Mouse (Mus musculus): ENCODE measurements around the gene Nsg1.

The Nsg1 gene

DNA sequence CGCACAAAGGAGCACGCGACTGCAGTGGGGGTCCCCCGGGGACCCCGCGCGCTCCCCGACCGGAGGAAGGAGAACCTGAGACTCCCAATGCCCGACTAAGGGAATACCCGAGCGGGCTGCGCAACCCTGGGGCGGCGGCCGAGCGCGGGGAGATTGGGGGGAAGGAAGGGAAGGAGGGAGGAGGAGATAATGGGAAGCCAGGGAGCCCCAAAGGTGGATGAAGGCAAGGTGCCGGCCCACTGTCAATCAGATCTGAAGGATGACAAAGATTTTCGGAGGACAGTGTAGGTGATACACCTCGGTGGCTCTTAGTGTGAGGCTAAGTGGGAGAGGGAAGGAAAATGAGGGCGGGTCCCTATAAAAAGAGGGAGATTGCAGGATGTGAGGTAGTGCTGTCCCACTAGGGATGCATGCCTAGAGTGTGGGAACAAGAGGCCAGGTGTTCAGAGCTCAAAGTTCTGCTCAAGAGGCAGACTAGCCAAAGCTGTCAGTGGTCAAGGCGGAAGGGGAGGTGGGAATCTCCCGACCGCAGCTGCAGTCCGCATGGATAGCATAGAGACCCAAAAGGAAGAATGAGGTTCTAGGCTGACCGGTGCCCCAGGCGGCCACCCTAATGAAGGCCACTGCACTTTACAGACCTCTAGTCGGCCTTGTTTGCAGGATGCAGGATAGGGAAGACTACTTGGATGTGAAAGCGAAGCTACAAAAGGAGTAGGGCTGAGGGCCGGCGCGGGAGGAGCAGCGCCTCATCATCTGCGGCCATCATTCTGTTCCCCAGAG lies at the start of gene Nsg1:
TSS of gene Nsg1 (minus strand) at position 274 of the 780 bp plus-strand sequence.
- DNase-seq: peak in 1 of 2 experiments; percentile 37

DNA sequence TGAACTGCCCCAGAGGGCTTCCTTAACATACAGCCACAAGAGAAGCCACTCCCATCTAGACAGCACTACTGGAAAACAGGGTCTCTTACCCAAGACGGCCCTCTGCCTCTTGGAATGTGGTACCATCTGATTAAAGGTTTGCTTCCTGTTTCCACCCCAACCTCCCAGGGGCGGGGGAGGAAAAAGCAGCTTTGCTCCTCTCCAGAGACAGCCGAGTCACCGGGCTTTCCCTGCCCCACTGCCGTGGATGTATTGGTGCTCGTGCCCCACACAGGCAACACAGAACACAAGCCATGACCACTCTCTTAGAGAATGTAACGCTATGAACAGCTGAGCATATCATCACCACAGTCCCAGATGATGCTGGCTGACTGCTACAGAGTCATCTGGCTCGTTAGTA lies 49.3 kb upstream of the Nsg1 start:
- DNase-seq: no peak

DNA sequence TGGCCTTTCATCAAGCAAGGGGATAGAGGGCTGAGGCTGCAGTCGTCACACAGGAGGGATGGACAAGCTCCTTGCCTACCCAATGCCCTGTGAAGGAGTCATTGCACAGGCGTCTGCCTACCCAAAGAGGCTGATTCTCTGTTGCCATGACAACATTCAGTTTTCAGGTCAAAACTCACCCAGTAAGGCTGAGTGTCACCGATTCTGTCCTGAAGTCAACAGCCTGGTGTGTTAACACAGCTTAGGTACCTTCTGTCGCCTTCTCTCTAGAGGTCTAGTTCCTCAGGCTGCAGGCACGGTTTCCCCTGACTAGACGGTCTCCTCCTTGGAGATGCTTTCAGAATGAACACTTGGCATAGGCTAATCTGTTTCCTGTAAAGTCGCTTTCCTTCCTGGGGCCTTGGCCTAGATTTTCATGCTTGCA lies 45.6 kb upstream of the Nsg1 start:
- DNase-seq: no peak

DNA sequence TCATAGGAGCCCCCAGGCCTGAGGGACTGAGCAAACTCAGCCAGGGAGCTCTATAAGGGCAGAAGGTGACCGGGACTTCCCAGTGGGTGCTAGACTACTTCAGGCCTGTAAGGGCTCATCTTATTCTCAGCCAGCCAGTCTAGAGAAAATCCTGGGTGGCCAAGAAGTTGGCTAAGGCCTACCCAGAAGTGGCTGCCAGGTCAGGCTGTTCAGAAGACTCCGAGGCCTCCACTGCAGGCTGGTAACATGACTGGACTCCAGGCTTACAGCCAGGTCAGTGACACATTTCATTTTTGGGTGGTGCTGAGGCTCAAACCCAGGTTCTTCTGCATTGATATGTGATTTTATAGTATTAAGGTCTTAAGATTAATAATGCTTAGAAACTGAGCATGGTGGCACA lies 40.0 kb upstream of the Nsg1 start:
- DNase-seq: no peak

DNA sequence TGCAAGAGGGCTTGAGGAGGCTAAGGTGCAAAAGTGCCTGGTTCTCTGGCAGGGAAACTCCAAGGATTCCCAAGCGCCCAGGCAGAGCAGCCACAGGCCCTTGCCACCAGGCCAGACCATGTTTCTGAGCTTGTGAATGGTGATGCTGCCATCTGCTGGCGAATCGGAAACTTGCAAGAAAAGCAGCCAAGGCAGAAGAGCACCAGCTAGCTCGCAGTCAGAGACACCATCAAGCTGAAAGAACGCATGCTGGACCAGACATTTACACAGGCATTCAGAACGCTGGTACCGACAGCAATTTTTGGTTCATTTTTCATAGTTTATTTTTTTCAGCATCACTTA lies 37.7 kb upstream of the Nsg1 start:
- peak; percentile 90 to 93 for DNase-seq

DNA sequence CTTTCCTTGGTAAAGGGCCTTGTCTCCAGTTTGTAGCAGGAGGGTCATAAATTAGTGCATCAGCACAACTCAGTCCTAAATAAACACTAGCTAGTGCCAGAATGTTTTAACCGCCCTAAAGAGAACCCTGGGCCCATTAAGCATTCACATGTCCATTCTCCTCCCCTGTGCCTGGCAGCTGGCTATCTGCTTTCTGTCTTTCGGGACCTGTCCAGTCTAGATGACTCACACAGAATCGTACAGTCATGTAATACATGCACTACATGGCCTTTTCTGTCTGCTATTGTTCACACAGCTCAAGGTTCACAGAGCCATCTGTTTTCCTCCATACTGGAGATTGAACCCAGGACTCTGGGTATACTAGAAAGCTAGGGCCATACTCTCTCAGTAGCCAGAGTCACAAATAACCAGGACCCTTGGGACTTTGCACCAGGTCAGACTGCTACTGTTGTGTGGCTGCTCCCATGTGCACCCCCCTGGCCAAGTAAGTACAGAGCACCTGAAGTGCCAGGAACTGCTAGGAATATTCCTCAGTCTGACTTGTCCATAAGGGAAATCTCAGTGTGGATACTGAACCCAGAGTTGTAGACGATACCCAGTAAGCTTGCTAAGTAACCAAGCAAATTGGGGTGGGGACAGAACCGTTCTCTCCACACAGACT lies 37.2 kb upstream of the Nsg1 start:
- DNase-seq: no peak

DNA sequence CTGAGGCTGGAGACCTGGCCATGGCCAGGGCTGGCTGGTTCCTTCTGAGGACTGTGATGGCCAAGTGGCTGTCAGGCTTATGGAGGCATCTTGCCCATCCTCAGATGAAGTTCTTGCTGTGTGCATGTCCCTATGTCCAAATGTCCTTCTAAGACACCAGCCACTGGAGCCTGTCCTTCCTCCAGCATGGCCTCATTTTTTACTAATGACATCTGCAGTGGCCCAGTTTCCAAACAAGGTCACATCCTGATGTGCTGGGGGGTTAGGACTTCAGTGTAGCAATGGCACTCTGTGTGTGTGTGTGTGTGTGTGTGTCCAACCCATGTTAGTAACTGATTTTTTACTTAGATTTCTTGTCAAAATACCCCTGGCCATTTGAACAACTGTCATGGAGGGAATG lies 36.2 kb upstream of the Nsg1 start:
- no peak for DNase-seq

DNA sequence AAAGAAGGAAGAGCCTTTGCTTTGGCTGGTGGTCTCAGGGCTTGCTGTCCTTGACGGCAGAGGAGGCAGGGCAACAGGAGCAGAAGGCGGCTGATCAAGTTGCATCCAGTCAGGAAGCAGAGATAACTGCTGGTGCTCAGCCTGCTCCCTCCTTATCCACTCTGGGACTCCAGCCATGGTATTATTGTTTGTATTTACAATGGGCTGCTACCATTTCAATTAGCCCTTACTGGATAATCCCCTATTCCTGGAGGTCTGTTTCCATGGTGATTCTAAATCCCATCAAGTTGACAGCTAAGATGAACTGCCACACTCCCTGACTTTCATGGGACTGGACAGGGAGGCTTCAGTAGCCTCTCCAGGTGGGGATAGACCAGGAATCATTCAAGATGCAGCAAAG lies 35.2 kb upstream of the Nsg1 start:
- no peak for DNase-seq

DNA sequence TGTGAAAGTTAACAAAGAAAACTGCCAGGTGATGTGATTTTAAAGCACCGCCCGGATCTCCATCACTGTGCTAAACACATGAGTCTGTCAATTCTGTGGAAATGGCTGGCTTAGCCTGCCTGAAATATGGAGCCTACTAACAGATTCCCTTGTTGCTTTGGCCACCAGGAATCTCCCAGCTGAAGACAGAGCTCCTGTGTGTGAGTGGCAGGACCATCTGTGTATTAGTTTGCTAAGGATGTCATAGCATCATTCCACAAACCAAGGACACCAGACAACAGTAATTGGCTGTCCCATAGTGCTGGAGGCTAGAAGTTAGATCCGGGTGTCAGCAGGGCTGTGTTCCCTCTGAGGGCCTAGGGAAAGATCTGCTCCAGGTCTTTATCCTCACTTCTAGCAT lies 31.2 kb upstream of the Nsg1 start:
- no peak for DNase-seq

DNA sequence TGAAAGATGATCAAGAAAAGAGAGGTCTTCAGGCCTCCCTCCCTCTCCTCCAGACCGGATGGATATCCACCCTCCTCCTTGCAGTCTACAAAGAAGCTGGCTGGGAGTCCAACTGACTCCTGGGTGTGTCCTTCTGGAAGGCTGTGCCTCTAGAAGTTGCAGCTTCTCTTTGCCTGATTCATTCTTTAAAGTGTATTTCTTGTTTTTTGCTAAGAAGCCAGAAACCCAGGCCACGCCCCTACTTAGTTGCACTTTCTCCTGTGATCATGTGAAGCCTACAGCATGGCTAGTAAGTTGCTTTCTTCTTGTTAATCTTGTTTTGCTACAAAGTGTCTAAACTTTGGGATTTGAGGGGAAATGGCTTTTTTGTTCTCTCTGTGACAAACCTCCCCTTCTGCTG lies 27.3 kb upstream of the Nsg1 start:
- DNase-seq: no peak

DNA sequence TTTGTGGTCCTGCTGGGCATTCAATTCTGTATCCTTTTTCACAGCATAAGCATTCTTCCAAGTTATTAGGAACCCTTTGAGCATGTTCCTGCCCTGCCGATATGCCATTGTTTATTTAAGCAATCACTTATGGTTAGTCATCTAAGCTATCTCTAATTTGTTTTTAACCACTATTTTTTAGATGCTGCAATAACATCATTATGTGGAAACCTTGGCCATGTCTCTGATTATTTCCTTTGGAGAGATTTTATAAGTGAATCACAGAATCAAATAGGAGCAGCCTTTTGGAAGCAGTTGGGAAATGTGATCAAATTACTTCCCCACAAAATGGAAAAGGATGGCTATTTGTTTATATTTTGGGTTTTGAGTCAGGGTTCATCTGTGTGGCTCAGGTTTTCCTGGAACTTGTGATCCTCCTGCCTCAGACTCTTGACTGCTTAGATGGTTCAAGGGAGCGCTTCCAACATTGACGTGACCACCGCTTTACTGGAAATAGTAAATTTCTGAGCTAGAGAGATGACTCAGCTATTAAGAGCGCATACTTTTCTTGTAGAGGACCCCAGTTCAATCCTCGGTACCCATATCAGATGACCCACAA lies 25.1 kb upstream of the Nsg1 start:
- DNase-seq: no peak

DNA sequence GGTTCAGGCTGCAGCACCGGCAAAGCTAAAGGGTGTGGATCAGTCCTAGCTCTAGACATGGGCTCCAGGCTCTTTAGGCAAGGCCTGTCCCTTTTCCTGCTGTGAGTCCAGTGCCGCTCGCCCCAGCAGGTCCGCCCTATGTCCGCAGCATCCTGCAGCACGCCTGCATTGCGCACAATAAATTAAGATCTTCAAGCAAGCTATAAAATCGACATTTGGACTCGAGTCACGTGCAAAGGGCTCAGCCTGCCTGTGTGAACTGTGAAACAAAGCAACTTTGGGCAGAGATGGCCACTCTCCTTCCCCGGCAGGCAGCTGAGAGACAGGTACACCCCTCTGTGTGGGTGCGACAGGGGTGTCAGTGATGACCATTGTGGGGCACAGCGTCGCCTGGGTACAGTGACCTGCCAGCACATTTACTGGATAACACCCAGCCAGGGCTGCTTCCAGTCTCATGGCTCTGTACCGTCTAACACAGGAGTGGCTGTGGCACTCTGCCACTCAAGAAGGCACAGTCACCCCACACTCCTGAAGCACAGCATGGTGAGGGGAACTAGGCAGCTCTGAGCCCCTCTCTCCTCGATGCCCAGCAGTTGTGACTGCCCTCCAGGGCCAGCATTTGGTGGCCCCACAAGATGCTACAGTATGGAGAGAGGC lies 14.7 kb upstream of the Nsg1 start:
- no peak for DNase-seq

DNA sequence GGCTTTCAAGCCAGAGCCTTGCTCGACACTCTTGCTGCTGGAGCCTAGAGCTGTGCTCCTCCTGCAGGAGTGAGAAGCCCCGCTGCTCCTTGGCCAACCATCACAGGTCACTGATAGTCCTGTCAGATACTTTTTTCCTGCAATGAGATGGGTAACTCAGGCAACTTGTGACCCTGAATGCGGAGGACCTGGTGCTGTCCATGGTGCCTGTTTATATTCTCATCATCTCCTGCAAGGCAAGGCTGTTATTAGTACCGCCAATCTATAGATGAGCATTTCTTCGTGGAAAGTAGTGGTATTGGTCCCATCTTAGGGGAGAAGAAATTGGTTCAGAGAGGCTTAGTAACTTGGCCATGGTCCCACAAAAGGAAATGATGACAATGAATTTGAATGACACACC lies 14.1 kb upstream of the Nsg1 start:
- DNase-seq: no peak

DNA sequence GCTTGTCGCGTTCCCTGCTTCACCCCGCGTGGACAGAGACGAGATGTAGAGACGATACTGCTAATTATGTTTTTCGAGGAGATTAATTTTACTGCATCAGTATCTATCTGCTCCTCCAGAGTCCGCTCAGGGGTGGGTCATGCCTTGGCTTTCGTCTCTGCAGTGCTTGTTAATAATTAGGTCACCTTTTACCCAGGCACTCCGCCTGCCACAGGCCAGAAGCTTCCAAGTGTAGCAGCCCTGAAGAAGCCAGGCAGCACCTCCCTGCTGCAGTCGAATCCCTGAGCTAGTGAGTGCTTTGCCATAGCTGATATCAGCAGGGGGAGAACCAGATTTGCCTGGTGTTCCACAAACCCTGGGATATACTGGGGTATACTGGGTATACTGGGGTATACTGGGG lies 8.8 kb upstream of the Nsg1 start:
- peak in 1 of 2 experiments; percentile 13 for DNase-seq

DNA sequence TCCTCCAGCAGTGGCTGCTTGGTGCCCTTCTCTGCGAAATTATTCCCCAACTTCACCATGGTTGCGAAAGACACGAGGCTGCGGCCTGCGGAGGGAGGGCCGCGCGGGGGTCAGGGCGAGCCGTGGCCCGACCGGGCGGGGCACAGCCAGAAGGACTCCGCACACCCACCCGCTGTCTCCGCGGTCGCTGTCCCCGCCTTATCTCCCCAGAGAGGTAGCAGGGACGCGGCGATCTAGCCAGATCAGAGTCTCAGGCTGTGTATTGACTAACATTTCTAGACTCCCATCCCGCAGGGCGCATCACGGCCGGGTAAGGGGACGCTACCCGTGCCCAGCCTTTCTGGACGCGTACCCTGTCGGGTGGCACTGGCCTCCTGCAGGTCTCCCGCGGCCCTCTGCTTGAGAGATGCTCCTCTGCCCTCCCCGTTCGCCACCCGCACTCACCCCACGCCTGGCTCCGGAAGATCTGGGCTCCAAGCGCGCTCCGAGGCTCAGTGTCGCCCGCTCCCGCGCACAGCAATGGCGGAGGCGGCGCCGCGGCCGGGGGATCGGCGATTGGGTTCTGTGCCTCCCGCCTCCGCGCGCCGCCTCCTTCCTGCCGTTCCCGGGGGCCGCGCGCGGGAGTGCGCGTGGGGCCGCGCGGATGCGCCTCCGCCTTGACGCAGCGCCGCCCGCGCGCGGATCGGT lies 617 bp downstream of the Nsg1 start:
- peak; percentile 82 to 88 for DNase-seq

DNA sequence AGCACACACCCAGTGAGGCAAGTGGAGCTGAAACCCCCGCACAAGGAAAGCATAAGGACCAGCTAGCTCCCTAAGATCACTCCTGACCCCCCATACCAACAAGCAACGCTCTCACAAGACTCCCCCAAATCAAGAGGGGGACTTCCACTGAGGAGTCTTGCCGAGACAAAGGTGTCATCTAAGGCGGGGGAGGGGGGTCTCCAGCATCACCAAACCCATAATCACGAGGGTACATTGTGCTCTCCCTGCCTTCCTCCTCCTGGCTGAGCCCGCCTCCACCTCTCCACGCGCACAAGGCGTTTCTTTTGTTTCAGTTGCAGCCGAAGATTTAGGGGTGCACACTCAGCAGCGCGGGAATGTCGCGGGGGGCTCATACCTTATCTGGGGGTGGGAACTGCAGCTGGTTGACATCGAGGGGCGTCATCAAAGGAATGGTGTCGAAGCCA lies 1.2 kb downstream of the Nsg1 start:
- peak; percentile 25 to 27 for DNase-seq

DNA sequence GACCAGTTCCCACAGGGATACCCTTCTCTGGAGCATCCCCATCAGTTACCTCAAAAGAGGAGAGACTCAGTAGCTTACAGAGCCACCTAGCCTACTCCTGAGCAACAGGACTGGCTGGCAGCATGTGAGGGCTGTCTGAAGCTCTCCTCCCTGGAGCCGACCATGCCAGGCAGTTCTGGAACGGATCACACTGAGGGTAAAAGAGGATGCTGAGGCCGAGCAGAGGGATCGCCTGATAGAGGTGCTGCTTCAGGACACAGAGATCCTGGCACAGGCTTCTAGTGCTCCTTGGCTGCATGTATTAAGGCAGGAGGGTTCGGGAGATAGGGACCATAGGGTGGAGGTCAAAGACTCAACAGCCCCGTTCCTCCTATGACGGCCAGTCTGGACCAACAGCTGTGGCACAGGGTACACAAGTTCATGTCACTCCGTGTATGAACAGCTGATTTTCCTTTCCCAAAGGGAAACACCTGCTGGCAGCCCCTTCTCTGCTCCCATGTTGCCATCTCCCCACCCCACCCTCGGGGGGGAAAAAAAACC lies 2.2 kb downstream of the Nsg1 start:
- DNase-seq: peak; percentile 47 to 50

DNA sequence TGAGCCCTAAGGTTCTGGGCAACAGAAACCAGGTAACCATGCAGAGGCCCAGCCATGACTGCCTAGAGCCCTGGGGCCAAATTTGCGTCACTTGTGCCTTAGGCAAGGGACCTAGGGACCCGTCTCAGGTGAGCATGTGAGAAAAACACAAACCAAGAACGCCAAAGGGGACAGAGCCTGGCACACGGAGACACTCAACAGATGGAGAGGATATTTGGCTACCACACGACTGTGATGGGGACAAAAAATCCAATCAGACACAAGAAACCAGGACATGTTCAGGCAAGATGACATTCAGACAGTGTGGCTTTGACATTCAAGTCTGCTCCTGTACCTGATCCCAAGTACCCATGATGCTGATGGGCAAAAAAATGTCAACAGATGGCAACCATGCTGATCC lies 6.1 kb downstream of the Nsg1 start:
- peak; percentile 52 to 62 for DNase-seq

DNA sequence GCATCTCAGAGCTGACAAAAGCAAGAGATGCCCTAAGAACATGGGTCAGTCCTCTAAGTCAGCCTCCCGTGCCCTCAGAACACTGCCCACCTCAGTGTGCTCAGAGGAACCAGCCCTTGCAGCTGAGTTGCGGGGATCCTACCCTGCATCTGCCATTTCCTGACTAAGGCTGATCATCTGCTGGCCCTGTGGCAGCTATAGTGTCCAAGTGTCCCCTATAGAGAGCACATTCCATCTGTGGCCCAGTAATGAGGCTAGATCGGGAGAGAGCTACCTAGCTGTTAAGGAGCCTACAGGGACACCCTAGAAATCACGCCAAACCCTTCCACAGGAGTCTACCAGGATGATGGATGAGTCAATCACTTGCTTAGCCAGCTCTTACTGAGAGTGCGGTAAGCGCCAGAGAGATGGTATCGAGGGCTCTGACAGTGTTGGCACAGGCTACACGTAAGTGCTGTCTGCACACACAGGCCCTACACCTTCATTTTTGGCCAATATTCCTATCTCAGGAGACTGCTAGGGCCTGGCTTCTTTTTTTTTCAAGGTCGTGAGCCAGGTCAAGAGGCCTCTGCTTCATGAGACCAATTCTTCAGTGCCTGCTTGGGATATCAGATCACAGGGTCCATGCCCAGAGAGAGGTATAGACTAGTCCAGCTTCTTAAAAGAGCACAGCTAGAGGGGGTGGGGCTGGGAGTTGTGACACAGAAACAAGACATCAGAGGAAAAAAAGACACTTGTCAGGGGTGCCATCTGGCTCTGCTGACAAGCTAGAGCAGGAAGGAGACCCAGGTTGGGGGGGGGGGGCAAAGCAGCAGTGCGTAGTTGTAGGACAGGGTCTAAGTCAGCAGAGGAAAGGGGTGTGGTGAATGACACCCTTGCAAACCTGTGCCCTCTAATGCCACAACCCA lies 7.3 kb downstream of the Nsg1 start:
- DNase-seq: peak; percentile 43 to 60

DNA sequence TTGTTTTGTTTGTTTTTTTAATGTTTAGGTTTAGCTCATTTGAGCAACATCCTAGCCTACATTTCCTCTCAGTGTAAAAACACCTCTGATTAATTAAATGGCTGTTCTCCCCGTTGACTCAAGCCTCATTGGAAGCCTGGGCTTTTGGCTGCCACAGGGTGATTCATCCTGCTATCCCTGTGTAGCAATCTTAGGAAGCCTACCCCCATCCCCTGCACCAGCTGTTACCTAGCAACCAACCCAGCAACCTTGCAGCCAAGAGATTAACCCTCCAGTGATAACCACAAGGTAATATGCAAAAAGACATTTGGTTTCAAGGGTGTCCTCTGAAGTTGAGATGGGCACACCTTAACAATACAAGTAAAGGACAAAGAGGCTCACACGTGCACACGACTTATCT lies 8.4 kb downstream of the Nsg1 start:
- DNase-seq: peak in 1 of 2 experiments; percentile 34

DNA sequence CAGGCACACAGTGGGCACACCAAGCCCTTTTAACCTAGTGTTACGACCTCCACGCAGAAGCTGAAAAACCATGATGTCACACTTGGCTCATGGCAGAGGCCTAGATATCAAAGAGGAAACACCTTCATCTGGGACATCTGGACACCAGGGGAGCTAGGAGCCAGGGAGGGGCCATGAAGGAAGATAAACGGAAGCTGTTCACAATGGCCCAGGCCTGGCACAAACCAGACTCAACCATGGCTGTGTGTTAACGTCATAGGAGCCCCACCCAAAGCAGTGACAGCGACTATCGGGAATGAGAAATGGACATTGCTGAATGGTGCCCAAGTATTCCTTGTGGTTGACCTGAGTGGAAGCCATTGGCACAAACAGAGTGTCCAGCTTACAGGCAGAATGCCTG lies 13.2 kb downstream of the Nsg1 start:
- no peak for DNase-seq

DNA sequence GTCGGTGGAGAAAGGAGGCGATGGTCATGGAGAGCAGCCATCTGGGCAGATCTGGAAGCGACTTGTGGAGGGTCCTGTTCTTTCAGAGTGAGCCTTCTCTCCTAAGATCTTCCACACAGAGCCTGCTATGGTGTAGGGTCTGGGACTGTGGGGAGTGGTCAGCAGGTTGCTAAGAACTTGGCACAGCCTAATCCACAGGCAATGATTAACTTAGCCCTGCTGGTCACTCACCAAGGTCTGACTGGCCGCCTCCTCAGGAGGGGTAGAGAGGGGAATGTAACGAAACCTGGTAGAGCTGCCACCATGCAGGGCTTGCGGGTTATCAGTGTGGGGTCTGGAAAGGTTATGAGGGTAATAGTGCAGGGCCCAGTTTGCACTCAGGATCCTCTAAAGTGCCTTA lies 18.8 kb downstream of the Nsg1 start:
- DNase-seq: no peak
